Mouse (Mus musculus) neural tube, postnatal 0 days (tissue): ENCODE results near the gene Kcnc2. TPM values are rescaled to one million over a fixed set of nuclear protein-coding genes. Genes with fewer than 3 reads are reported as not detected.

ENCODE experiments used
- polyA plus RNA-seq: library from polyadenylated mRNA; unstranded; fragments of >200 nt; fragmentation: Nextera tagmentation; extraction: Ambion mirVana; gene quantifications from 2 replicates; pipeline ENCODE4 v1.2.1, GENCODE M21; 2015

The Kcnc2 gene
- 9.2 and 10.5 TPM in 2 replicates for polyA plus RNA-seq

GRCm38 (mm10) chr10:112270887-112271802 is at the start of gene Kcnc2:
Gene Kcnc2, plus strand, starts transcription at chr10:112271121.

Other genes with a start within 250 kb of the Kcnc2 start
- 0.27 and 0.28 TPM in 2 replicates for gene Glipr1l1, start 210.9 kb upstream of the Kcnc2 start, polyA plus RNA-seq
- gene Glipr1l2, start 187.8 kb upstream of the Kcnc2 start, polyA plus RNA-seq = not detected in 2 replicates
- 0.35 and 0.80 TPM in 2 replicates for gene Glipr1l3, start 110.8 kb upstream of the Kcnc2 start, polyA plus RNA-seq
- 0.25 and 0.50 TPM in 2 replicates for gene Caps2, start 107.5 kb upstream of the Kcnc2 start, polyA plus RNA-seq